ENCODE assay signal across 13 mouse cellular contexts in genomic region chr5:73198690-73199089, GRCm38 (mm10). TPM values are rescaled to one million over a fixed set of nuclear protein-coding genes. Genes with fewer than 3 reads are reported as not detected.
DNase-seq lines count a peak whose midpoint lies in the region; ATAC-seq and TF ChIP-seq lines count a peak whose summit lies in the region.
"Had no signal": no experiment of that assay in that cellular context is flagged by ENCODE, and none has a peak within 500 bp of the region (broad histone marks: within the 10 kb centered on the region; RNA-seq: fewer than 3 reads in every experiment).

No protein-coding gene starts in this region.

- DNase-seq in kidney, adult 2 months = no peak
- DNase-seq in testis, postnatal 14 days (ENCODE audit: low spot score) = no peak
- no peak for DNase-seq in ES-E14 (ENCODE audit: low read depth, low spot score)
- DNase-seq in induced T-regulatory cell, adult 2 months (ENCODE audit: low read depth) = peak; percentile 56
- no peak for DNase-seq in left cerebral cortex, postnatal 36 days (ENCODE audit: low spot score in 2 of 2)
- no peak for DNase-seq in adrenal gland, postnatal 36 days
- DNase-seq: adrenal gland, adult 2 months; forebrain, postnatal 0 days; gastrocnemius, postnatal 36 days; heart, postnatal 14 days; liver, embryonic 13.5 days had no signal

- no peak overlapping the region for H3K4me3 ChIP-seq in kidney, adult 2 months (ENCODE audit: insufficient read depth, low read depth, low read length)
- H3K4me3 ChIP-seq in kidney, embryonic 14.5 days (ENCODE audit: low read length) = no peak overlapping the region
- no peak overlapping the region for H3K4me3 ChIP-seq in testis, adult 2 months (ENCODE audit: control insufficient read depth, low read depth, low read length)
- H3K4me3 ChIP-seq in ES-E14 (ENCODE audit: insufficient read depth in 1 of 2, low read depth in 1 of 2, low read length in 2 of 2, poor library complexity in 1 of 2, severe bottlenecking in 1 of 2) = no peak overlapping the region
- H3K4me3 ChIP-seq: liver, embryonic 13.5 days had no signal

- no peak overlapping the region for H3K9ac ChIP-seq in kidney, embryonic 14.5 days (ENCODE audit: low read depth, low read length)
- no peak overlapping the region for H3K9ac ChIP-seq in ES-E14 (ENCODE audit: insufficient read depth, low read depth, low read length, poor library complexity, severe bottlenecking)
- H3K9ac ChIP-seq: forebrain, postnatal 0 days; liver, embryonic 13.5 days had no signal

- H3K27me3 ChIP-seq in kidney, adult 2 months (replicated peaks; ENCODE audit: control insufficient read depth, insufficient read depth, low read length) = no peaks in the 10 kb centered on the region
- no peaks in the 10 kb centered on the region for H3K27me3 ChIP-seq in kidney, embryonic 14.5 days (ENCODE audit: control insufficient read depth, insufficient read depth, low read length)
- no peaks in the 10 kb centered on the region for H3K27me3 ChIP-seq in testis, adult 2 months (ENCODE audit: control insufficient read depth, insufficient read depth, low read length)
- H3K27me3 ChIP-seq: liver, embryonic 13.5 days had no signal

- peak; percentile 38; the same call in 1 of the 2 replicates for TF ChIP-seq CTCF in kidney, adult 2 months (conservative IDR thresholded peaks at IDR 0.05; ENCODE audit: insufficient read depth, insufficient read length, low read depth, low read length)
- TF ChIP-seq CTCF in testis, adult 2 months (IDR thresholded peaks at IDR 0.05; ENCODE audit: control insufficient read depth, insufficient read depth, insufficient replicate concordance, low read depth, low read length) = peak; percentile 35; the same call in 1 of the 2 replicates

- H3K27ac ChIP-seq in kidney, adult 2 months (ENCODE audit: insufficient read depth, low read depth, low read length) = no peak overlapping the region
- no peak overlapping the region for H3K27ac ChIP-seq in kidney, embryonic 14.5 days (ENCODE audit: low read depth, low read length)
- no peak overlapping the region for H3K27ac ChIP-seq in testis, adult 2 months (ENCODE audit: control insufficient read depth, insufficient read depth, low read depth, low read length)
- no peak overlapping the region for H3K27ac ChIP-seq in ES-E14 (ENCODE audit: insufficient read depth, low read depth, low read length, poor library complexity, severe bottlenecking)
- H3K27ac ChIP-seq: liver, embryonic 13.5 days had no signal

- H3K4me2 ChIP-seq in kidney, embryonic 14.5 days (replicated peaks; ENCODE audit: low read depth, low read length) = no peak overlapping the region
- H3K4me2 ChIP-seq: liver, embryonic 13.5 days had no signal

- peaks cover 8% of the 10 kb centered on the region for H3K4me1 ChIP-seq in kidney, adult 2 months (ENCODE audit: control insufficient read depth, insufficient read depth, low read length)
- H3K4me1 ChIP-seq in kidney, embryonic 14.5 days (ENCODE audit: control insufficient read depth, insufficient read depth, low read length) = peaks cover 33% of the 10 kb centered on the region
- no peaks in the 10 kb centered on the region; the same call in 1 of the 2 replicates for H3K4me1 ChIP-seq in testis, adult 2 months (ENCODE audit: control insufficient read depth, insufficient read depth, low read length)
- peaks cover 0 to 3% of the 10 kb centered on the region in 2 experiments; a peak in 1 of 4 replicates for H3K4me1 ChIP-seq in ES-E14 (ENCODE audit: control insufficient read depth in 2 of 2, insufficient read depth in 2 of 2, low read length in 2 of 2, poor library complexity in 1 of 2)

- no peak for TF ChIP-seq POLR2A in kidney, adult 2 months (IDR thresholded peaks at IDR 0.05; ENCODE audit: low read depth, low read length)
- TF ChIP-seq POLR2A in testis, adult 2 months (IDR thresholded peaks at IDR 0.05; ENCODE audit: control insufficient read depth, low read depth, low read length) = no peak

- in situ Hi-C loops in ES-E14 (cut with MboI; ENCODE audit: low sequenced_read_pairs in 2 of 2, unreplicated experiment in 2 of 2) = no loop called here

- no peaks in the 10 kb centered on the region; the same call in 1 of the 2 replicates for H3K36me3 ChIP-seq in kidney, adult 2 months (ENCODE audit: control insufficient read depth, insufficient read depth, low read length)
- H3K36me3 ChIP-seq in kidney, embryonic 14.5 days (ENCODE audit: control insufficient read depth, insufficient read depth, low read length) = no peaks in the 10 kb centered on the region
- H3K36me3 ChIP-seq in testis, adult 2 months (ENCODE audit: control insufficient read depth, insufficient read depth, low read length) = no peaks in the 10 kb centered on the region
- H3K36me3 ChIP-seq in ES-E14 (ENCODE audit: control insufficient read depth, insufficient read depth, low read length, poor library complexity, severe bottlenecking) = no peaks in the 10 kb centered on the region
- H3K36me3 ChIP-seq: liver, embryonic 13.5 days had no signal

- intact Hi-C loops in left cerebral cortex, postnatal 36 days (cut with DNase I) = no loop called here

- no peak for ATAC-seq in kidney, embryonic 14.5 days (ENCODE audit: low FRiP score, low TSS enrichment)
- ATAC-seq: forebrain, postnatal 0 days had no signal

- 91% methylated on average over 5 of the region's 5 CpGs for WGBS in kidney, adult 2 months
- 92% methylated on average over 5 of the region's 5 CpGs for WGBS in kidney, embryonic 14.5 days

- H3K9me3 ChIP-seq in kidney, embryonic 14.5 days (ENCODE audit: control insufficient read depth, low read length) = no peaks in the 10 kb centered on the region
- no peaks in the 10 kb centered on the region for H3K9me3 ChIP-seq in ES-E14 (ENCODE audit: control insufficient read depth, insufficient read depth, low read depth, low read length)
- H3K9me3 ChIP-seq: liver, embryonic 13.5 days had no signal

TF ChIP-seq in ES-E14, 5 proteins besides CTCF, POLR2A, EP300 and RAD21:
- no peak for TF ChIP-seq CHD2 (IDR thresholded peaks at IDR 0.05; ENCODE audit: low read depth, low read length)
- peak; percentile 50 for TF ChIP-seq ZC3H11A (IDR thresholded peaks at IDR 0.05; ENCODE audit: borderline replicate concordance, low read depth, low read length)

RNA-seq across cellular contexts. Expression of gene Fryl, which starts 57.7 kb away (rescaled TPM):
- polyA plus RNA-seq in kidney, adult 2 months (2012; rRNA removed) = 29.9 and 33.4 TPM in 2 replicates
- 36.9 and 44.3 TPM in 2 replicates for polyA plus RNA-seq in kidney, embryonic 14.5 days (2014; fragmentation: Nextera tagmentation; extraction: Ambion mirVana)
- polyA plus RNA-seq in testis, adult 2 months (2012; rRNA removed) = 16.5 and 21.6 TPM in 2 replicates
- 52.4 and 53.3 TPM in 2 replicates for total RNA-seq in ES-E14 (2012; rRNA removed)
- total RNA-seq in left cerebral cortex, postnatal 36 days (2021) = 10 to 100 TPM; 48.6 to 80.3 TPM
- 10 to 100 TPM; 44.1 to 45.3 TPM for total RNA-seq in adrenal gland, postnatal 36 days (2021)
